Mouse (Mus musculus) right cerebral cortex, postnatal 25 days (tissue): ENCODE measurements around the gene Kcnh4.

ENCODE experiments used
- DNase-seq: peaks from one replicate; pipeline ENCODE4 v3.0.0; 2022

Kcnh4 gene

GRCm38 (mm10) chr11:100730477-100731205 is 29.1 kb downstream of the Kcnh4 start:
- DNase-seq, result no peak

- no peak for DNase-seq
Observed at GRCm38 (mm10) chr11:100729976-100730375, 29.8 kb downstream of the Kcnh4 start.

DNA sequence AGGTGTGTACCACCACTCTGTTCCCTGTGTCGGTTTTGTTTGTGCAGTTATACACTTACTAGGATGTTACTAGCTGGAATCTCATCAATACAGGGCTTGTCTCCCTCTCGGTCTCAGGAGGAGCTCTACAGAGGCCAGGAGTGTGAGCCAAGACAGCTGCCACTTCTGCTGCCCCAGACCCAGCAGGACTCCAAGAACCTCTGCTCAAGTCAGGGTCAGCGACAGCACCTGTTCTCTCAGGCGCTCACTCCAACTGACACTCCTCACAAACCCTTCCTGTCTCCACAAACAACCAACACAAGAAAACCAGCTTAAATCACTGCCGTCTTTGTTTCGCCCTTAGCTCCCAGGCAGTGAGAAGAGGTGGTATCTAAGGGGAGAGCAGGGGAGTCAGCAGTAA is 31.1 kb downstream of the Kcnh4 start:
- no peak for DNase-seq

- no peak for DNase-seq
Observed at GRCm38 (mm10) chr11:100727201-100727600, 32.5 kb downstream of the Kcnh4 start.

GRCm38 (mm10) chr11:100724919-100725512 is 34.7 kb downstream of the Kcnh4 start:
- no peak for DNase-seq

GRCm38 (mm10) chr11:100722493-100723028 is 37.2 kb downstream of the Kcnh4 start:
- DNase-seq, result no peak

DNA sequence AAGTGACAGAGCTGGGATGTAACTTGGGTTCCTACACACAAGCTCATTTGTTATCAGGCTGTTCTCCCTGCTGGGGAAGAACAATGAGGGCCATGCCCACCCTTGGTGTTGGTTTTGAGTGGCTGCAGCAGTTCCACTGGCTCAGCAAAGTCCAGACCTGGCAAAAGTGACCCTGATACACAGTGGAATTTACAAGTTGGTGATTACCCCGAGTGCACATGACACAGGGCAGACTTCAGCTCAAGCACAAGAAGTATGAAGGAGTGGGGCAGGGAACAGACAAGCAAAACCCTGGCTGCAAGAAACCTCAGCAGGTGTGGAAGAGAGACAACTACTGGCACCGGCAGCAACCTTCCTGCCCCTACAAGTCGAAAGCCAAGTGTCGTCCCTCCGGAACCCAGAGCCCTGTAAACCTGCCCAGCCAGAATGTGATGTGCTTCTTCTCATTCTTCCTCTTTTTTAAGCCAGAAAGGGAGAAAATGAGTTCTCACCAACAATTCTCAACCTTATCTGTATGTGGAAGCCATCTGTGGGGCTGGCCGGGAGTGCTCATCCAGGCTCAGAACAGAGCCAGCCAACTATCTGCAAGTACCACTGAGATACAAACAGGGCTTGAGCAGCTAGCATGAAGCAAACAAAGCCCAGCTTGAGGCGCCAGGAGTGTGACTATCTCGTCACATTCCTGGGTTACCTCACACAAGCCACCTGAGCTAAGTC is 37.8 kb downstream of the Kcnh4 start:
- no peak for DNase-seq

DNA sequence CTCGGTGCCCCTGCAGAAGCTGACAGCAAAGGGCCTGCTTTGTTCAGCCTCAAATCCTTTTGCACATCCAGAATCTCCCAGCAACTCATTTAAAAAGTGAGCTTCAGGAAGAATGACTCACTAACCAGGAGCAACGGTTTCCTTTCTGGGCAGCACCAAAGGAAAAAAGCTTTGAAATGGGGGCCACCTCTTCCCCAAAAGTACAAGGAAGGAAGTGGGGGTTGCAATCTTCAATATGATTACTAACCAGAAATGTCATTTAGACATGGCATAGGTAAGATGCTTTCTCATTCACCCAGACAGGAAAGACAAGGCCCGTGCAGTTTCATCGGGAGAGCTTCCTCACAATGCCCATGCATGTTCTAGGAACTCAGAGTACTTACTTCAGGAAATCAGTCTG is 38.5 kb downstream of the Kcnh4 start:
- no peak for DNase-seq

DNA sequence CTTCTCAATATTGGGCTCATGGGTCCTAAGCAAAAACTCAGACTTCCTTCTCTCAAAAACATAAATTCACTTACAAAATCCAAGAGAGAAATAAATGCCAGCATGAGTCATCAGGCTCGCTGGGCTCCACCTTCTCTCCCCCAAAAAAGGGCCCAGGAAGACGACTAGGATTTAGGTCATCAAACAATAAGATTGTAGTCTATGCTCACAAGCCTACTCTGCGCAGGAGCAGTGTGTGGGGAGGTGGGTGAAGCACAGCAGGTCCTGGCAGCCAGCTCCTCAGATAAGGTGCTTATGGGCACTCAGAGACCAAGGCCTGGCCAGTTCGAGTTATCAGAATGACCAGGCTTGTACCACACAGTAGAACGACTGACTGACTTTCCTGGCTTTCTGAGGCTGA is 39.4 kb downstream of the Kcnh4 start:
- DNase-seq, result no peak

- no peak for DNase-seq
Observed at GRCm38 (mm10) chr11:100719893-100720292, 39.8 kb downstream of the Kcnh4 start.

DNA sequence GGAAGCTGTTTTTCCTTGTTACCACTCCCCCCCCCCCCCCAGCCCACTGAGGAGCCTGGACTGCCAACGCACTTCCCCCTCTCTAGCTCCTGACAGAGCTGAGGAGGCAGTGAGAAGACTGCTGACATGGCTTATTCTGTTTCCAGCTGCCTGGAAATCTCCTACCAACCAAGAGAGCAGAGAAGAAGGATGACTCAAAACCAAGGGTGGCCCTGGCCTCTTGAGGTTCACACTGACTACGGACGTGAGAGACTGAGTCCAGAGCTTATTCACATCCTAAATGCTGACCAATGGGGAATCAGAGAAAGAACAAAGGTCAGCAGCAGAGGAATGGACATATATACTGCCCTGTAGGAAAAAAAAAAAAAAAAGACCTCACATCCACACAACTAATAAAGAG is 40.4 kb downstream of the Kcnh4 start:
- DNase-seq, result no peak

DNA sequence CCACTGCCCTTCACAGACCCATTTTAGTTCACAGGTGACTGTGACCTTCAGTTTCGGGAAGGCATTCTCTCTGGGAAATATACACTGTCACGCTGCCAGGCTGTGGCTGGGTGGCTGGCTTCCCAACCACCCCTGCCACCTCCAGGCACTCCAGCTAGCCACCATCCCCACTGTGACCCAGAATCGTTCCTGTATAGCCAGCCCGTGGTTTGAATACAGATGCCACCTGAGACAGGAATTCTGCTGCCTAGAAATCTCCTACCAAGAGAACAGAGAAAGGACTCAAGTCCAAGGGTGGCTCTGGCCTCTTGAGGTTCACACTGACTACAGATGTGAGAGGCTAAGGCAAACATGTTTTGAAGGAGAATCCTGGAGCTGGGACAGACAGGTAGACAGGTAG is 40.9 kb downstream of the Kcnh4 start:
- no peak for DNase-seq

GRCm38 (mm10) chr11:100718462-100718861 is 41.3 kb downstream of the Kcnh4 start:
- DNase-seq, result no peak

DNA sequence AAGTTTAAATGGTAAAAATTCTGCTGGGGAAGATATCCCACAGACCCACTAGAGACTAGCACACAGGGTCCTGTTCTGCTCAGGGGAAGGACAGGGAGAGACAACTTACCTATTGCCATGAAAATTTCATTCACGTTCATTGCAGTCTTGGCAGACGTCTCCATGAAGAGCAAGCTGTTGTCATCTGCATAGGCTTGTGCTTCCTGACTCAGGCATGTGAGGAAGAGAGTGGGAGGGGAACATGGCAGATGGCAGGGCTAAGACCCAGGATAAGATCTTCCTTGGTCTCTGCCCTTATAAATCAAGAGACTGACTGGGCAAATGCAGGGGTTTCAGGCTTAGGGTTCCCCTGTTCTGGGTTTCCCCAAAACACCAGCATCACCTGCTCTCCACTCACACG is 43.1 kb downstream of the Kcnh4 start:
- no peak for DNase-seq

GRCm38 (mm10) chr11:100714948-100715347 is 44.8 kb downstream of the Kcnh4 start:
- DNase-seq, result no peak

DNA sequence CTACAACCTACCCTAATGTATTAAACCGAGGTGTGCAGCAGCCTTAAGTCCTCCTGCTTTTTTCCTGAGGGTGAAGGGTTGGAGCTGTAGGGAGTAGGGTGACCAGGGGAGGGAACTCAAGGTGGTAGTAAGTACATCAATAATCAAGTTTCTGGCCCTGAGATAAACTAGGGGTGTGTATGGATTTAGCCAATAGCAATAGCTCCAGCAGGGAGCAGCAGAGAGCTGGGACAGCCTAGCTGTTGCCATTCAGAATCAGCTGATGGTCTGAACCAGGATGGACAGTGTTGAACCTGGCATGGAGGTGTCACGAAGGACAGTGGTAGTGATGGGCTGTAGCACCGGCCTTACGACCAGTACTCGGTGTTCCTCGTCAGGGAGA is 45.2 kb downstream of the Kcnh4 start:
- DNase-seq, result peak; percentile 68

DNA sequence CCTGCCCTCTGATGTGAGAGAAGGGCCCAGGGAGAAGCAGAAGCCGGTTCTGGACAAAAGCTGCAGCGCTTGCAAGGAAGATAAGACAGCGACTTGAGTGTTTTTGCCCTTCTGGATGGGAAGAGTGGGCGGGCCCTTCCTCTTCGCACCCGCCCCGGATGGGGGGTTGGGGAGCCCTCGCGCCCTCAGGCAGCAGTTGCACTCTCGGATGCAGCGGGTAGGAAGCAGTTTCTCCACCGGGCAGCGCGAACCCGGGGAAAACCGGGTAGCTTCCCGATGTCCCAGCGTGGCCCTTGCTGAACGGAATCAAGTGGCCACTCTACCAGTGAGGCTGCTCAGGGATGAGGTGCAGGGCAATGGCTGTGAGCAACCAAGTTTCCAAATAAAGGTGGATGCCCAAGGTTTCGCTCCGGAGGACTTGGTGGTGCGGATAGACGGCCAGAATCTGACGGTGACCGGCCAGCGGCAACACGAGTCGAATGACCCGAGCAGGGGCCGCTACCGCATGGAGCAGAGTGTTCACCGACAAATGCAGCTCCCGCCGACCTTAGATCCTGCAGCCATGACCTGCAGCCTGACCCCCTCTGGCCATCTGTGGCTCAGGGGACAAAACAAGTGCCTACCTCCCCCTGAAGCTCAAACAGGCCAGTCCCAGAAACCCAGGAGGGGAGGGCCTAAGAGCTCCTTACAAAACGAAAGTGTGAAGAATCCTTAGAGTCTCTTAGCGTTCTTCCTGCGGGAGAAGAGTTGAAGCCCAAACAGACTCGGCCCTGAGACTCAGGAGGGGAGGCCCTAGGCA is 45.8 kb downstream of the Kcnh4 start, which contains the start of gene Hspb9:
TSS of gene Hspb9 (plus strand) at position 116 of the 799 bp plus-strand sequence.
- peak; percentile 48 for DNase-seq

DNA sequence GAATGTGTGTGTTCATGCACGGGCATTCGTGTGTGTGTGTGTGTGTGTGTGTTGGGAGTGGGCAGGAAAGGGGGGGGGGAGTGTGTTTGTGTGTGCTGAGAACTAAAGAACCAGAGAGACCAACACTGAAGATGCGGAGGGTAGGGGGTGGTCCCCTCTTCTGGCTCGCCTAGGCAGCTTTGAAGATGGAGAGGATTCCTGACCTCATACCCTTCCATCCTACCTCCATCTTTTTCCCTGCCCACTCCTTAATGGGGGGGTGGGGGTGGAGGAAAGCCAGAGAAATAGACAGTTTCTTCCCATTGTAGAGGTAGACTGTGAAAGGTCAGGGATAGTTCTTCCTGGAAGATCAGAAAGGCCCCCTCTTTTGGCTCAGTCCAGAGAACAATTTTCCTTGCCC is 46.6 kb downstream of the Kcnh4 start:
- DNase-seq, result no peak

DNA sequence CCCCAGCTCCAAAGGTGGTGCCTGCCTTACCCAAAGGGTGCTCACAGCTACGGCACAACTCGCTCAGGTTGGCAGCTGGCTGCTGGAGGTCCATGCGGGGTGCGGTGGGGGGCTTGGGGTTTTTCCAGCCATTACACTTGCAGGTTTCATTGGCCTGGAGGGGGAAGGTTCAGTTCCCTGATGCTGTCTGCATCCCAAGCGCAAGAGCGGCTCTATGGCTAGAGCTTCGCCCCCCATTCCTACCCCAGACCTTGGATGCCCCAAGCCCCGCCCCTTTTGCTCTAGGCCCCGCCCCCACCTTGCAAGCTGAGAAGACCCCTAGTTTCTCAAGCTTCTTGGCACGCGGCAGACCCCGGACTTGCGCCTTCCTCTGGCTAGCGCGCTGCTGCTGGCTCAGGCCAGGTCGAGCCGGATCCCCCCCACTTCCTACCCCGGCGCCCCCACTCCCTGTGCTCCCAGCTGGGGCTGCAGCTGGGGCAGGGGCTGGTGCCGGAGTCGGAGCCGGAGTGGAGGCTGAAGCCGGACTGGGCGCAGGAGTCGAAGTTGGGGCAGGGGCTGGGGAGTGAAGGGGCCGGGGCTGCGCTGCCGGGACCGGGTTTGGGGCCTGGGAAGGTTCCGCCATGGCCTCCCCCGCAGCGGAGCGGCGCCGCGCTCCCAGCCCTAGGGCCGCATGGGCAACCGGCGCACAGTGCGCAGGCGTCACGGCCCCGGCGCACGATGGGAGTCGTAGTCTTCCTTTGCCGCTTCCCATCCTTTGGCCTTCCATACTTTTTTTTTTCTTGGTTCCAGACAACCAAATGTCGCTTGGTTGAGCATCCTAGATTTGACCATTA is 47.7 kb downstream of the Kcnh4 start, which contains the start of gene Kat2a:
TSS of gene Kat2a (minus strand) at position 683 of the 833 bp plus-strand sequence.
- peak; percentile 87 for DNase-seq

- no peak for DNase-seq
Observed at GRCm38 (mm10) chr11:100710977-100711376, 48.8 kb downstream of the Kcnh4 start.

- no peak for DNase-seq
Observed at GRCm38 (mm10) chr11:100710528-100710927, 49.2 kb downstream of the Kcnh4 start.
